Mouse (Mus musculus): Measurements from ENCODE around the gene Vopp1.
"Not testable (repeated sequence)": the region's sequence is repeated elsewhere in the genome, so short reads cannot be mapped to it uniquely, and the experiment has no call there.

The Vopp1 gene

DNA sequence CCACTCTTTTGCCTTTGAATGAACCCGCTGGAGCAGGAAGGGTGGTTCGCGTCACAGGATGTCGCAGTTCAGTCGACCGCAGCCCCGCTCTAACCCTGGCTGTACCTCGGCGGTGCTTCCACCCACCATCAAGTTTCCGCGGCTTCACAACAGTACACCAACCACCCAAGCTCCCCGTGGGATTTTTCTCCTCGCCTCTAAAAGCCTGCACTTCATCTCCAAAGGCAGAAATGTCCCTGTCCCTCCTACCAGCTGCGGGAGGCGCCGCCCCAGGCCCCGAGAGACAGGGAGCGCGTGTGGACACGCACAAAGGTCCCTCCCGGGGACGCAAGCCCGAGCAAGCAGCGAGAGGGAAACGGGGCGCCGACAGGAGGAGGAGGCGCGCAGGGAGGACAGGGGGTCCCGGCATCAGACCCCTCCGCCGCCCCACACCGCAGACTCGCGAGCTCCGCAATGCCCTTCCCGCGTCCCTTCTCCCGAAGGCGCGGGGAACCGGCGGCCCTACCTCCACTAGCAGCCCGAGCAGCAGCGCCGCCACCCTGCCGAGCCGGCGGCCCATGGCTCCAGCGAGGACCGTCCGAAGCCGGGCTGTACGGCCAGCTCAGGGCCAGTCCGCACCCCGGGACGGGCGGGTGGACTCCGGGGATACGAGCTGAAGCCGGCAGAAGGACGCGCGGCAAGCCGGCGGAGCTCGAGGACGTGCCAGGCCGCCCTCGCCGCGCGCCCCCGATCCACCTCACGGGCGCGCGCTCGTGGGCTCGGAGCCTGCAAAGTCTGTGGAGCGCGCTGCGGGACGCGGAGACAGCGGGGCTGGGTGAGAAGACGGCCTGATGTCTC, at the start of gene Vopp1:
TSS of gene Vopp1 (minus strand) at position 738 of the 837 bp plus-strand sequence.
- peak; percentile 83 for DNase-seq

DNA sequence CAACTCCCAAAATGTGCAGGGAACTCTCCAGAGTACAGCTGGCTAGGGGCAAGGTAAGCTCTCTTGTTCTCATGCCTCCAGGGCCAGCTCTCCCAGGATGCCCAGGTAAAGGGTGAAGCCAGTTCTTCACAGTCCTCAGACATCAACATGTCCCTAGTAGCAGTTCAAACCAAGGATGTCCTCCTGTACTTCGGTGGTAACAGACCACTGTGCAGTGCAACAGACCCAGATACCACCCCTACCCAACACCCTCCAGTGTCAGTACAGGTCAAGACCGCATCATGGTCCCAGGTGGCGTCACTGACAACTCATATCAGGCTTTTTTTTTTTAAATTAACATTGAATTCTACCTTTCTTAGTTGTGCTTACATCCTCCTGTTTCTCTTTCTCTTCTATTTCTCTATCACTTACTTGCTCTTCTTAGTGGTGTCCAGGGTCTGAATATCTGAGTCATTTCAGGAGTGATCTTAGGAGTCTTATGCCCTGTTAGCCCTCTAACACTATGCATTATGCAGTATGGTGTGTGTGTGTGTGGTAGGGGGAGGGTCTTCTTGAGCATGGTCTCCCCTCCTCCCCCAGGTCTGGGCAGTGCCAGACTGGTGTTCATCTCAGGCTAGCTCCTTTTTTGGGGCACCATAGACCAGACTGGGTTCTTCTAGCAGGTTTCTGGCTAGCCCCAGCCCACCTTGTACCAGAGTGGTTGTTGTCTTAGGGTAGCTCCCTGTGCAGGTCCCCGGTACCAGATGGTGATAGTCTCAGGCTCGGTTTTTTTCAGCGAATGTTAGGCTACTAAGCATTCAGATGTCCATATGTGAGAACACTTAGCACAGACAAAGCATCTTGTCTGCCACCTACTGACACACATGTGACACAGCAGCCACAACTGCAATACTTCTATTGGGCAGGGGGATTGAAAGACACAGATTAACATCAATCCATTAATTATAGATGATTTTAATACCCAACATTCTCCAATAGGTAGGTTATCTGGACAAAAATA, 34.4 kb upstream of the Vopp1 start:
- peak; percentile 34 for DNase-seq

DNA sequence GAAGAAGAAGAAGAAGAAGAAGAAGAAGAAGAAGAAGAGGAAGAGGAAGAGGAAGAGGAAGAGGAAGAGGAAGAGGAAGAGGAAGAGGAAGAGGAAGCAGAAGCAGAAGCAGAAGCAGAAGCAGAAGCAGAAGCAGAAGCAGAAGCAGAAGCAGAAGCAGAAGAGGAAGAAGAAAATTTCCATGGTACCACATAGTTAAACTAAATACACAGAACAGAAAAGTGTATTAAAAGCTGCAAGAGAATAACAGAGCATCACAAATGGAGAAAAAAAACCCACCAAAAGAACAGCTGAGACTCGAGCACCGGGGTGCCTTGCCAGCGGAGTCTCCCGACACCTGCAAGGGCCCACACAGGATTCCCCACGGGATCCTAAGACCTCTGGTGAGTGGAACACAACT, 26.2 kb upstream of the Vopp1 start:
- DNase-seq, result not testable (repeated sequence)

DNA sequence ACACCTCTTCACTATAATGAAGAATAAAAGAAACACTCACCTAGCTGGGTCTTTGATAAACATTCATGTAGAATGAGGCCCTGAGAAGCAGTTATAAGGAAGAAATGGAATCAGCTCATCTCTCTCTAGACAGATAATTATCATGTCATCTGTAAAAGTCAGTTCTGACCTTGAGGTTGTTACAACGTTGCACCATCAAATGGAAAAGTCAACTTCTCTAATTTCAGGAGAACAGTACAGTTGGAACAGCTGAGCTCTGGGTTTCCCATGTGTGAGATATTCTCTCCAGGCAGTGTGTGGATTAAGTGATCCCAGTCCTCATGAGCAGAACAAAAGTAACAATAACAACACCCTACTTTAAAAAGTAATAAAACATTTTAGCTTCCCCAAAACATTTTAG, 25.3 kb upstream of the Vopp1 start, which contains the start of gene Vmn1r21:
TSS of gene Vmn1r21 (minus strand) at position 58 of the 400 bp plus-strand sequence.
- no peak for DNase-seq

DNA sequence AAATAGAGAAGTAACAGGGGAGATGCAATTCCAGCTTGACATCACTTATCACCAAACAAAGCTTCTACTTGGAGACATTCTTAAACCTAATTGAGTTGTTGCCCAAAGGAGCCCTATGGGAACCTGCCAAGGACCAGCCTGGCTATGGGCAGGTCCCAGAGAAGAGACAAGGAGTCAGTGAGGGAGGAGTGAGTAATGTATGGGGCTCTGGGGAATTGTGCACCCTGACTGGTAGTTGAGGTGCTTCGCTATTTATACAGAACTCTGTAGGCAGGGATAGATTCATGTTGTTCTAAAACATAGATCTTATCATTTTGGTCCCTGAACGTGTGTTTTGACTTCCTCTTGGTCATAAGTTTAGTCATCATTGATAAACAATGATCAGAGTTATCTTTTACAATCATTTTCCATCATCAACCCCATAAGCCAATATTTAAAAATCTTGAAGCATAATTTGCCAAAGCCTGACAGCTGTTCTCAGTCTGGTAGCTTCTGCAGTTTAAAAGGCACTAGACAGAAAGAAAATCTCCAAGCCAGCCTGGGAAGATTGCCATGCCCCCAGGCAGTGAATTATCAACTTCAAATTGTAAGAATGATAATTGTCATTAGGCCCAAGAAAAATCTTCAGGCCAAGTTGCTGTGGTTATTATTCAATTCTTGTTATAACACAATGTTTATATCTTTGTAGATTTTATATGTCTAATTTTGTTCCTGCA, 14.9 kb upstream of the Vopp1 start:
- DNase-seq, result no peak

DNA sequence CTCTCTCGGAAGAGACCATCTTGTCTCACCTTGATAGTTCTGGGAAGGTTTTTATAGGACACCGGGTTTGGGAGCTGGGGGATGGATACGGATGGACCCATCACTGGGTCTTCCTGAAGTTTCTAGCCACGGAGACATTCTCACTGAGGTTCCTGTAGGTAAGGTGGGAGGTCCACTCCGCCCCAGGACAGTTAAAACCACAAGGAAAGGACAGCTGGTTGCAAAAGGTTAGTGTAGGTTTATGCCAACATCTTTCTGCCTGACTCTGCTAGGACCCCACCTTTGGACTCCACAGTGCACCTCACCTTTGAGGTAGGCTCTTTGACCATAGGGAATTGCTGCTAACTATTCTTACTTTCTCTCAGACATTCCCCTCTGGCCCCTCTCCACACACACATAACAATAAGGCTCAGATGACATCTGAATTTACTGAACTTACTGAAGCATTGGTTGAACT, 328 bp upstream of the Vopp1 start:
- no peak for DNase-seq

DNA sequence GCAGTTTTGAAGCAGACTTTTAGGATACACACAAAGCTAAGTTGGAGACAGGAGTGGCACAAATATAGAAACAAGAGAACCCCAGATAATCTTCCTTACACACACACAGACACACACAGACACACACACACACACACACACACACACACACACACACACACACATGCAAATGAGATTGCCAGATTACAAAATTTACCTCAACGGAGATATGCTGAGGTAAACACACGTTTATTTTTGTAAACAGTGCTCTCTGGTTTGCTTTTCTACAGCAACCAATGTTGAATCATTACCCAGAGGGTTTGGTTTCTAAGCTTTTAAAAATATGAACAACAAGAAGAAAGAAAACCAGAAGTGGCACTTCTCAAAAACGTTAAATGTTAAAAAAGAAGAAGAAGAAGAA, 1.5 kb downstream of the Vopp1 start:
- no peak for DNase-seq

DNA sequence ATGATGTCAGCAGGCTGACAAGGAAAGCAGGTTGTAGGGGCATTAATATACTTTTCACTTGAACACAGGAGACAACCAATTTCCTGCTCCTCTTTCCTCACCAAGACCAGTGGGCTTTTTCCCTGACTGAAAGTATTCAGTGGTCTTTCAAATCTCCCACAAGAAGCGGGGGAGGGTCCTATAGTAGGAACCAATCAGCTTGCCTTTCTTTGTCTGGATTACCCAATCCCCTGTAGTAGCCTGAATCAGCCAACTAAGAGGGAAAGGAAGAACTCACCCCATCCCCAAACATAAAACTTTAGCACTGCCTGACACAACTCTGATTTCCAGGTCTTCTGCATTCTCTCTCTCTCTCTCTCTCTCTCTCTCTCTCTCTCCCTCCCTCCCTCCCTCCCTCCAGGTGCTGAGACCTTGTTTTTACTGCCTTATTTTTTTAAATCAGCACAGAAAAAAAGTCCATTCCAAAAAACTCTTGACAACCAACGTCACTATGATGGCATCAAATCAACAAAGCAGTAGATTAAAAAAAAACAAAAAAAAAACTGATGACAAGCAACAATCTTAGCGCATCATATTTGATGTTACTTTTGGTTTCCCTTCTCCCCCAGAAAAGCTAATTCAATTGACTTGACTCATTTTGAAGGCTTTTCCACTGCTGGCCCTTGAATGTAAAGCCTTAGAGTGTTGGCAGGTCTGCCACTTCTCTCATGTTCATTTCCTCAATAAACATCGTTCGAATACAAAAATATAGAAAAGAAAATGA, 2.1 kb downstream of the Vopp1 start:
- no peak for DNase-seq

DNA sequence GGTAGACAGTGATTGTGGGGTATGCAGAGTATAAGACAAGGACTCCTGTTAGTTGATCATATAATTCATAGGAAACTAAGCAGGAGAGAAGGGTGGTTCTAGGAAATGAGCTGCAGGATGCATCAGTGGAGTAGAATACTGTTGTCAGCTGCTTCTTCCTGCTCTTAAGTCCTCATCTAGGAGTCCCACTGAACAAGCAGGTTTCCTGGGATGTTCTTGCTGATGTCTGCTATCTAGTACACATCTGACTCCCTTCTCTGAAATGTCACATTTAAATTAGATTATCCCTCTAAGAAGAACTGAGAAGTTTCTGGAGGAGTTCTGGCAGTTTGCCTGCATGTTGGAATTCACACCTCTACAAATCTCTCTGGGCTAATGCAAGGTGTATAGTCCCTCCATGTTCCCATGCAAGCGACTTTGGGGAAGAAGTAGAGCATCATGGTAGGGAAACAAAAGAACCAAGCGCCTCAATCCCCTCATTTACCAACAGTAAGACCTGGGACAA, 10.5 kb downstream of the Vopp1 start:
- DNase-seq, result no peak

DNA sequence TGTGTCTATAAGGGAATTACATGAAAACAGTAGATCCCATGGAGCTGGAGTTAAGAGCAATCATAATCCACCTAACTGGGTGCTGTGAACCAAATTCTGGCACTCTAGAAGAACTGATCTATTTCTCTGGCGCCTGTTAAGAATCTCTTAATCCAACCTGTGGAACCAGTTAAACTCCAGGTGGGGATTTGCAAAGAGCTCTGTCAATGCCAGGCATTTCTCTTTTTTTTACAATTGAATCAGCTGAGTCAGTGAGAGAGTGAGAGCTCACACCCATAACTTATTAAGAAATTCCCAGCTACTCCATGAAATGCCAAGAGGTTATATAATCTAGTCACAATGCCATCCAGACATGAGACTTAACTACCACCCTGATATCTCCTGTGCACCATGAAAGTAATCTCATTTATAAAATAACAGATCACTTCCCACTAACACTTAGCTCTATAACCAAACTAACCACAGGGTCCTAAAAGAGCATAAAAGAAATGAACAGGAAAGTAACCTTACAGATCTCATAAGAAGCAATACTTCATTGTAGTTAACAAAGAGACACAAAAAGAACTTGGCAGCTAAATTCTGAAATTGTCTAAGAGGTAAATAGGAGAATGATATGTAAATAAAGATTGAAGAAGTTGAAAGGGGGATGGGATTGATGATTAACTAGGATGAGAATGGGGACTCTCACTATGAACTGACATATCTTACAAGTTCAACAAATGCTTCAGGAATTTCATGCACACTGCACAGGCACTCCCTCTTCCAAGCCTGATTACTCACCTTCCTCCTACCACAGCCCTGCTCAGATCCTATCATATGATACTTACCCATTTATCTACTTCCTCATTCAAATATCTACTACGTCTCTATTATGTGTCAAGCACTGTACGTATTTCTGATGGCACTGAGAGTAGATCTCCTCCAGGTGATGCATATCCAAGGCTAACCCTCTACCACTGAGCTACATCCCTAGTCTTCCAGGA, 12.9 kb downstream of the Vopp1 start:
- no peak for DNase-seq

DNA sequence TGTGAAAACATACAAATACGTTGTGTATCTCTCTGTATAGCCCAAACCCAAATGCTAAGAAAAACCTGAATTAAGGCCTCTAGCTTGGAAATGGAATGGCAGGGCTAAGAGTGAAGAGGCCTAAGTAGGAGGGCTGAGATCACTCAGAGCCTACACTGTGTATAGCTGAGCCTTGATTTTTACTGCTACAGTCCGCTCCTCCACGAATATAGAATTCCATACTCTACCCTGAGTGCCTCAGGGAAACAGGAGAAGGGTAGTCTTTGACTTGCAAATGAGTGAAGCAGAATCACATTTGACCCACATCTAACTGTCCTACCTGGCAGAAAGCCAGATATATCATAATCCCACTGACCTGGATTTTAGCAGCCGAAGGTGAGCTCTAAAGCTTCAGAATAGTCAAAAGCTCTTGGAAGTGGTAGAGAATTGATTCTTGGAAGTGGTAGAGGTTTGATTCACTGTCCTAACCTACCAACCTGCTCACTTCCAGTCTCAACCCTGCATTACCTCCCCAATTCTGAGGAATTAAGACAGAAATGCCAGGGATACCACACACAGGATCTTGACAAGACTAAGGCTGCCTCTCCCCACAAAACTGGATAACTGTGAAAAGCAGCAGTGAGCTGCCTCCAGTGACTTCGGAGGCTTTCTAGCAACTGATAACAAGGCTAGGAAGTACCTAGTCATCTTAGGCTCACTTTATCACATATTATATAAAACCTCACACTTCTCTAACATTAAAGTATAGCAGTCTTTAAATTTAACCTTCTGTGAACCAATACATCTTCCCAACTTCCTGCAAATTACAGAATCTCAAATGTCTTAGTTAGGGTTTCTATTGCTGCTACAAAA, 19.5 kb downstream of the Vopp1 start:
- no peak for DNase-seq

DNA sequence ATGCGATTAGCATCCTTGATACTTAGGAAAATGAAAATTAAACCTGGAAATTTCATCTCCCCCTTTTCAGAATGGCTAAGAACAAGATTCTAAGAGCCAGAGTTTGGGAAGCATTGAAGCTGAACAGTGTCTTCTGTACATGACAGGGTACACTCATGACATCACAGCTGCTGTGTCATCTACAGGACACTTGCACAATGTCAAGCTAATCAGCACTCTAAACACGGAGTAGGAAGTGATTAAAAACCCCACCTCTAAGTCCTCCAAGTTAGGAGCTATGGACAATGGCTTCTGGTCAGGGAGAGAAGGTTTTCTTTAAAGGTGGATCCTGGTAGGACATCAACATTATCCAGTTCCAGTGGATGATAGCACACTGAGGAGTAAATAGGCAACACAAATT, 21.8 kb downstream of the Vopp1 start:
- no peak for DNase-seq

DNA sequence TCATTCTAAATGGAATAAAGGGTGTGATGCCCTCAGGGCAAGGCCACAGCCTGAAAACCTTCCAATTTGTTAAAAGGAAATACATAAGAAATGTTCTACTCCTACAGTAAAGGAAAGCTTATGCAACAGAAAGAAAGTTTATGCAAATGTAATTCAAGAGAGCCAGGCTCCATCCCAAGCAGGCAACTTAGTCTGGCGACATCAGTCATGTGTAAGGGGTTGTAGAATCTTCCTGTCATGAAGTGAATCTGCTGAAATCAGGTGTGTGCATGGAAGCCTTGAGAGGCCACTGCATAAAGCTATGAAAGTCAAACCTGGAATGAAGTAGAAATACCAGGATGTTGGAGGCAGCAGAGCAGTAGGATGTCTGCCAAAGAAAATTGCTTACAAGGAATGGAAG, 26.0 kb downstream of the Vopp1 start:
- DNase-seq, result no peak

DNA sequence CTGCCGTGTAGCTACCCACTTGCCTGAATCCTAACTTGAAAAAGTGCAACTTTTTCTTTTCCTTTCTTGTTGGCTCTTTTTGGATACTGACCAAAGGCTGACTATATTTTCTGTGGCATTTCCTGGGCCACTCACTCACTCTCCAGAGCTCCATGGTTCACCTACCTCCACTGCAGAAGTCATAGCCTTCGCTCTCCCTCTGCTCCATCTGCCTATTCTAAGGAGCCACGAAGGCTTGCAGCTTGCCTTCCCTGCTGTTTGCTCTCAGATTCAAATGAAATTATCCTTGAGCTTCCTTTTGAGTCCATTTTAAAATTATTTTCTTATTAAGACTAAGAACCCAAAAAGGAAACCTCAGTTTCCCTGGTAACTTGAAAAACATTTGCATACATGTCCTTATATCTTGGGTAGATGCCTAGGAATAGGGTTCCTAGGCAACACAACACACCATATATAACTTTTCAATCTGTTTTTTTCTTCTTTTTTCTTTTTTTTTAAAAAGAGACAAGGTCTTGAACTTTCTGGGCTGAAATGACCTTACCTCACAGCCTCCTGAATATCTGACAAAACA, 28.0 kb downstream of the Vopp1 start:
- DNase-seq, result no peak

DNA sequence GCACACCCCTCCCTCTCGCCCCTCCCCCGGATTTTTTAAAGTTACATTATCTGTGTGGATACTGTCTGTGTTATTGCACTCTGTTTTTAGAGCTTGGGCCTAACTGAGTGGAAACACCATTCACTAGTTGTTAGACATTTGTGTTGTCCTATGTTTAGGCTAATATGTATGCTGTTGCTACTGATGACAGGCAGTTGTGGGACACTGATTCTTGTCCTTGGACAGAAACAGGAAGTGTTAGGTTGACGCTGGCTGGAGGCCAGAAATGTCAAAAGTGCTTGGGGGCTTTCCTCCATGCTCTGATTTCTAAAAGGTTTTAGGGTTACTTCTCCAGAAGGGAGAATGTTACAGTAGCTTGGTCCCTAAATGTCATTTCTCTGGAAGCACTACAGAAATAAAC, 29.1 kb downstream of the Vopp1 start:
- DNase-seq, result peak; percentile 20

DNA sequence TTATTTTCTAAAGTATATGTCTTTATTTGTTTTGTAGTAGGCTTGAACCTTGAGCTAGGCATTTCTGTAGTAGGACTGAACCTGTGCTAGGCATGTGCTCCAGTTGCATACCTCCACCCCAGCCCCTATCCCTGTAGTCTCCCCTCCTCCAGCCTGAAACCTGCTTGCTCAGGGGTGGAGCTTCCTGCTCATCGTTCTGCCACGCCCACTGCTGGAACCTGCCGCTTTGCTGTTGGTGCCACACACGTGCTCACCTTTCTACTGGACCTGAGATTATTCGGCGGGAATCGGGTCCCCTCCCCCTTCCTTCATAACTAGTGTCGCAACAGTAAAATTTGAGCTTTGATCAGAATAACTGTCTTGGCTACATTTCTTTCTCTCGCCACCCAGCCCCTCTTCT, 32.1 kb downstream of the Vopp1 start:
- DNase-seq, result not testable (repeated sequence)

DNA sequence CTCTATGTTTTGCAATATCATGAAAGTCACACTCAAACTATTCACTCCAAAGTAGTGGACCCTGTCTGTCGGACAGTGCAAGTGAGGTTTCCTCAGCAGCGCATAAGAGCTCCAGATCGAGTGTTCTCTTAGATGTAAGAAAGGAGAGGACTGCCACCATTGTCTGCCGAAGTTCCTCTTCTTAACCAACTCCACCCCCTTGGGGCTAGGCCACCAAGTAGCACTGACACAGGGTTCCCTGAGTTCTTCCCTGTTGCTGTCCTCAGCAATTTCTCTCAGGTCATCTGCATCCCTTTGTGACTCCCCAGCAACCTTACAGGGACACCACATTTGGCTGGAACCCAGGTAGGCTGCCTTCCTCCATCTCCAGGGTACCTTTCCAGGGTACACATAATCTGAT, 34.4 kb downstream of the Vopp1 start:
- DNase-seq, result no peak

DNA sequence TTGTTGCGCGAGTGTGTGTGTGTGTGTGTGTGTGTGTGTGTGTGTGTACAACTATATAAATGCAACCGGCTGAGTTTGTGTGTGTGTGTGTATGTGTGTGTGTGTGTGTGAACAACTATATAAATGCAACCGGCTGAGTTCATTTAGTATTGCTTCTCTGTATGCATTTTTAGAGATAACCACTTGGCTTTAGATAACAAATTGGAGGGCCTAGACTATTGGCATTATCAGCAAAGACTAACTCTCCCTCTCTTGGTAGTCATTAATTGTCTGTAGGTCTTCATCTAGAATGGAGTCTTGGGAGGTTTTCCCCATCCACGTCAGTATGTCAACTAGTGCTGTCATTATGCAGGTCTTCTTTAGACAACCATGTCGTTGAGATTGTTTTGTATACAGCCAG, 37.6 kb downstream of the Vopp1 start:
- no peak for DNase-seq

DNA sequence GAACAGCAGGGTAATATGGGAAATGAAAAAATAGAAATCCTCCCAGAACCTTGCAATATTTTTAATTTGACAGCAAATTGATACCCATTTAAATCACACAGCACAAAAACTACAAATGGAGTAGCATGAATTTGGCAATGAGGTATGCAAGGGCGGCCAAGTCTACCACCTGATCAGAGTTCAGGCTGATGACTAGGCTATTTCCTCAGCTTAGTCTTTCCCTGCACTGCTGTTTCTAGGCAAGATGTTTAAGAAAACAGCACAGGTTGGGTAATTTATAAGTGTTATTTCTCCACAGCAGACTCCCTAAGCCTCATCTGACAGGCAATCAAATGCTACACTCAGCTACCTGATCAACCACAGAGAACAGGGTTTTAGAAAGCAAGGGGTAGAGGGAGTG, 40.7 kb downstream of the Vopp1 start:
- no peak for DNase-seq

Measured in kidney, postnatal 10 days (tissue).